Mouse (Mus musculus): Measurements from ENCODE around the gene Parp14. TPM values are rescaled to one million over a fixed set of nuclear protein-coding genes. Genes with fewer than 3 reads are reported as not detected.
A peak's percentile ranks its signal among the peaks of the same experiment; 100 is the strongest.

The Parp14 gene
- total RNA-seq, 2 experiments from 2014 or later, result 0.79 to 1.3 TPM

DNA sequence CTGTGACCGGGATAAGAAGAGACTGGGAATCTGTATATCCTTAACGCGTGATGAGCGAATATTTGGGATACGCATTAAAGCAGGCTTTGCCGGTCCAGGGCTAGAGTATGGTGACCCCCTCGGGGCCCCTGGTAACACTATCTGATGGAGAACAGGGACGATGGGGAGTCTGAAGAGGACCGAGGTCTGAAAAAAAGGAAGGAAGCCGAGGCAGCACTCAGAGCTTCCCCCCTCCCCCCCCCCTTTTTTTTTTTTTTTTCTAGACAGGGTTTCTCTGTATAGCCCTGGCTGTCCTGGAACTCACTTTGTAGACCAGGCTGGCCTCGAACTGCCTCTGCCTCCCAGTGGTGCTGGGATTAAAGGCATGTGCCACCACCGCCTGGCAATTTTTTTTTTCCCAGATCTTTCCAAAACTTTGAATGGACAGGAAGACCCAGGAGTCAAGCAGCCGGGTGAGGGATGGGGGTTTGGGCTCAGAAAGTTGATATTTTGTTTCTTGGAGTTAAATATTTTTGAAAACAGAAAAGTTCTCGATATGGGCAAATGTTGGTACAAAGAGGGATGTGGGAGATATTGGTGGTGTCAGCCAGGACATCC is 1.2 kb upstream of the Parp14 start:
- intact Hi-C loops (cut with DNase I), result no loop called here
- no peak for DNase-seq (ENCODE audit: low spot score in 2 of 2)

DNA sequence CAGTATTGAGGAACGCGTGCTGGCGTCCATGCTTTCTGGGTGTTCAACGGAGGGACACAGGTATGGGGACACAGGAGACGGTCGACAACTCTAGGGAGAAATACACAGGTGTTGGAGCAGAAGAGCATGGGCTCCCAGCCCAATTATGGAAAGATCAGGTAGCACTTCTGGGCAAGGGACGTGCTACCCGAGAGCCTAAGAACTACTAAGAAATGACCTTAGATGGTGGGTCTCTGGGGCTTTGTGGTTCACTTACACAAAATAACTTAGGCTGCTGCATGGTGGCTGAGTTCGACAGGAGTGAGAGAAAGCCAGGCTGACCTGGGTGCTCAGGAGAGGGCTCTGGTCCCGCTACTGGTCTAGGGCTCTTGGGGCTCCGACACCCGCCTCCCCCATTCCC is 554 bp upstream of the Parp14 start:
- DNase-seq (ENCODE audit: low spot score in 2 of 2), result no peak
- intact Hi-C loops (cut with DNase I), result no loop called here

DNA sequence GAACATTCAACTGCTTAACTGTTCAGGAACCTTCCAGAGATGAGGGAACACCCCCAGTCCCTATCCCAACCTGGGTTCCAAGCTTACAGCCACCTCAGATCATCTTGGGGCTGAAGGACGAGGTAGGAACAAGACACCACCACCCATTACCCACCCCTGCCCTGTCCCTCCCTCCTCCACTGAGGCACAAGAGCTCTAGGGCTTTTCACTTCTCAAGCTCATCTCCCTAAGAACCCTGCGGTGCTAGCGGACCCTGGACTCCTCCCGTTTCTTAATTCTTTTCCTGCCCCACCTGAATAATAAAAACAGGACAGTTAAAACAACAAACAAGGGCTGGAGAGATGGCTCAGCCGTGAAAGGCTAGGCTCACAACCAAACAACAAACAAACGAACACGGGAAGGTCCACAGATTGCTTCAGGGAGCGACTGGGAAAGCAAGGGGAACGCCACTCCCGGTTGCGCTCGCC is 730 bp downstream of the Parp14 start:
- intact Hi-C loops (cut with DNase I), result no loop called here
- no peak for DNase-seq (ENCODE audit: low spot score in 2 of 2)

DNA sequence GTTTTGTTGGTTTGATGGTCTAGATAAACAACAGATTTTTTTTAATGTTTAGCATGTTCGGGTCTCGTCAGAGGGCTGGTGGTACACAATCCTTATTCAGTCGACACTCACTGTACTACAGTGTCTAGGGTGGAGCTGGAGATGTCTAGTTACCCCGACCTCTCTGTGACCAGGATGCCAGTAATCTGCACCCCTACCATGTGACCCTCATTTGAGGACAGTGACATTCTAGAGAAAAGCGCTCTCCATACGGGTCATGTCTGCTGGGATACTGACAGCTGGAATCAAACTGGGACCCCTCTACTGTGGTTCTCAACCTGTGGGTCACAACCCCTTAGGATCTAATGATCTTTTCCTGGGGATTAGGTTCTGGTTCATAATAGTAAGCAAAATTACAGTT is 1.7 kb downstream of the Parp14 start:
- intact Hi-C loops (cut with DNase I), result no loop called here
- DNase-seq (ENCODE audit: low spot score in 2 of 2), result no peak

DNA sequence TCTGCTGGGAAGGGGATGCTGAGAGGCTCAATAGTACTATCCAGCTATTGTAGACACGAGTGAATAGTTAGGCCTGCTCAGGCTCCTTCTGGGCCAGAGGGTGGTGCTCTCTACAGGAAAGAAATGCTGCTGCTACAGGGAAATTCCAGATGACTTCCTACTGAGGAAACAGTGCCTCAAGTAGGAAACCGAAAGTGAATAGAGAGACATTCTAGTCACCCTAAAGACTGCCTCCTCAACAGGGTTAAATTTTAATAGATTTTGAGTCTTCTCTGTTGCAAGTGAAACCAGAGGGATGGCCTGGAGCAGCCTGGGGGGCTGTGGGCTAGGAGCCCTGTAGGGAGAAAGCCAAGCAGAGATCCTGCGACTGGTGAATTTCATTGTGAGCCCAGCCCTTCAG is 2.2 kb downstream of the Parp14 start:
- DNase-seq (ENCODE audit: low spot score in 2 of 2), result no peak
- intact Hi-C loops (cut with DNase I), result no loop called here

DNA sequence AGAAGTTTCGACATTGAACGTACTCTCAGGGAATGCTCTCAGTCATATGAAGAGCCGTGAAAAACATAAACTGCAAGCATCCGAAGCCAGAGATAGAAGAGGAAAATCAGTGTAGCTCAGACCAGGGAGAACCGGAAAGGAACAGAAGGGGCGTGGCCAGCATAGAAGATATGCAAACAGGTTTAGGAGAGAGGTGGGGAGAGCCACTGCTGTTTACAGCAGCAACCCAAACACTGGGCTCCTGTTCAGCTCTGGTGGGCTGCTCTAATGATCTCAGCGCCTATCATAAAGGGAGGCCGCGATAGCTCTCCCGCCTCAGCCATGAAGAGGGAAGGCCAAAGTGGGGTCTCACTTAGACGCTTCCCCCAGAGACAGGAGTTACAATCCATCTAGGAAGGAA is 3.6 kb downstream of the Parp14 start:
- intact Hi-C loops (cut with DNase I), result no loop called here
- DNase-seq (ENCODE audit: low spot score in 2 of 2), result no peak

DNA sequence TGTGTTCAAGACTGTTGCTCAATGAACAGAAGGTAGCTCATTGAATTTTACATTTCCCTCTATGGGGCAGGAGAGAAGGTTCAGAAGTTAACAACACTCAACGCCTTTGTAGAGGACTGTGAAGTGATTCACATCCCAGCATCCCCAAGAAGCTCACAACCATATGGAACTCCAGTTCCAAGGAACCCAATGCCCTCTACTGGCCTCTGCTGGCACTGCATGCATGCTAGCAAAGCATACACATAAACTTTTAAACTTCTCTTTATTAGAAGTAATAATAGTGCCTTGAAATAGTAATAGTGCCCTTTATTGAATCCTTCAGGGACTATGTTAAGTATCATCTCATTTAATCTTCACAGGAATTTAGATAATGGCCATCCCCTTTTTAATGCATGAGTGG is 9.3 kb downstream of the Parp14 start:
- intact Hi-C loops (cut with DNase I), result no loop called here

DNA sequence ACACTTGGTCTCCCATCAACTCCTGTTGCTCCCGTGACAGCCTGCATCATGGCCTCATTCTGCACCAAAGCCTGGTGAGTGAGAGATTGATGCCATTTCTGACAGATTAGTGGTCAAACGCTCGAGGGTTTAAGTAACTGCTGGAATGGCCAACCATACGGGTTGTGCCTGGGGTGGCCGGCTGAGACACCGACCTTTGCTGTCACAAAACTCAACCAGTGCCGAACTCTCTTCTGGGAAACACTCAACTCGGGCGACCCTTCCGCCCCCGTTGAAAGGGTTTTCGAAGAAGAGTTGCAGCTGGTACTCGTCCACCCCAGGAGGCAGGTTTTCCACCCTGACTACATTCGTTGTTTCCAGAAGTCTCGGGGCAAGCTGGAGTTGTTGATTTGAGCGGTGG is 11.1 kb downstream of the Parp14 start:
- DNase-seq (ENCODE audit: low spot score in 2 of 2), result no peak
- intact Hi-C loops (cut with DNase I), result no loop called here

More for the DNA sequence above, 9.3 kb downstream of the Parp14 start:
- no peak for DNase-seq (ENCODE audit: low spot score in 2 of 2)

DNA sequence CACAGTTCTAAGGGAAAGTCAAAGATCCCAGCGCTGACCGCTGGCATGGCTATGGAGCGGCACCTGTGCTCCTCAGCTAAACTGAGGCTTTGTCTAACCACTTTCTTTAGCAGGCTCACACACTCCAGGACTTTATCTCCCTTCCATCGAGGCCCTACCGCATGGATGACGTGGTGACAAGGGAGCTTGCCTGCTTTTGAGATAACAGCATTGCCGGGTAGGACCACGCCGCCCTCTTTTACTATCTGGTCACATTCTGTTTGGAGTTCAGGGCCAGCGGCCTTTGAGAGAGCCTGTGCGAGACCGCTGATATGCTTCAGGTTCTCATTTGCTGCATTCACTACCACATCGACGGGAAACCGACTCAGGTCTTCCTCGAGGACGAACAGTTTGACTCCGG is 14.6 kb downstream of the Parp14 start:
- no peak for DNase-seq (ENCODE audit: low spot score in 2 of 2)
- intact Hi-C loops (cut with DNase I), result no loop called here

DNA sequence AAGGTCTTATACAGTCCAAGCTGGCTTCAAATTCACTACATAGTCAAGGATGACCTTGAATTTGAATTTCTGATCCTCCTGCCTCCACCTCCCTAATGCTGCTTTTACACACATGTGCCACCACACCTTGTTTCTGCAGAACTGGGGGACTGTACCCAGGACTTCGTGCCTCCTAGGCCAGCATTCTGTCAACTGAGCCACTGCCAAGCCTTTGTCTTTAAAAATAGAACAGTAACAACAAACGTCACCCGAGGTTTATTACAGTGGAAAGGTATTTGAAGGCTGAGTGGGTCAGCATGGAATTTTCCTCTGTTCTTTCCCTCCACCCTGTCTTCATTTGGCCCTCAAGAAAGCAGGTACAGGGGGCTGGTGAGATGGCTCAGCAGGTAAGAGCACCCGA is 15.5 kb downstream of the Parp14 start:
- no peak for DNase-seq (ENCODE audit: low spot score in 2 of 2)
- intact Hi-C loops (cut with DNase I), result no loop called here

DNA sequence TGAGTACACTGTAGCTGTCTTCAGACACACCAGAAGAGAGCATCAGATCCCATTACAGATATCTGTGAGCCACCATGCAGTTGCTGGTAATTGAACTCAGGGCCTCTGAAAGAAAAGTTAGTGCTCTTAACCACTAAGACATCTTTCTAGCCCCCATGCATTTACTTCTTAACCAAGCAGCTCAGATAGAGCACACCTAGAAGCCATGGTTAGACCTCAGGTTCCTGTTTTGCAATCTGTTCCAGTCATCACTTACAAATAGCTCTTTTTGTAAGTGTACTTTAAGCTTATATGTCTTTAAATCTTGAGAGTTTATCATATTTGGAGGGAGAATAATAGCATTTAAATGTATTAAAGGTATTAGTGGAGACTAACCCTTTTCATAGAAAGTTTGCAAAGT is 24.2 kb downstream of the Parp14 start:
- no peak for DNase-seq (ENCODE audit: low spot score in 2 of 2)
- intact Hi-C loops (cut with DNase I), result no loop called here

DNA sequence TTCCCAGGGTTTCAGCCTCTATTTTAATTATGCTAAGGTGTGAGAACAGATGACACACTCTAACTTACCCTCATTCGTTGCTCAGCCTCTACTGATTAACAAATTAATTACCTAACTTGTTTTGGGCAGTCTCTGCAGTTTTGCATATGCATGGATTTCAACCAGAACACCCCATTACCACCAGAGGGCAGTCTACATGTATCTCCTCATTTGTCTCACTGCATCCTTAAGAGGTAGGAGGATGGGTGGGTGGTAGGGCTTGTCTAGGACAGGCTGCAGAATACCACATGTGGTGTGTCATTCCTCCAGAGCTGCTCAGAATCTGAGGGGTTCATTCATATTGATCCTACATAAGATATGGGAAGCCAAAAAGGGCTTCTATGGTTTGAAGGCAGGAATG is 31.7 kb downstream of the Parp14 start:
- intact Hi-C loops (cut with DNase I), result no loop called here
- DNase-seq (ENCODE audit: low spot score in 2 of 2), result peak; percentile 14 to 55

DNA sequence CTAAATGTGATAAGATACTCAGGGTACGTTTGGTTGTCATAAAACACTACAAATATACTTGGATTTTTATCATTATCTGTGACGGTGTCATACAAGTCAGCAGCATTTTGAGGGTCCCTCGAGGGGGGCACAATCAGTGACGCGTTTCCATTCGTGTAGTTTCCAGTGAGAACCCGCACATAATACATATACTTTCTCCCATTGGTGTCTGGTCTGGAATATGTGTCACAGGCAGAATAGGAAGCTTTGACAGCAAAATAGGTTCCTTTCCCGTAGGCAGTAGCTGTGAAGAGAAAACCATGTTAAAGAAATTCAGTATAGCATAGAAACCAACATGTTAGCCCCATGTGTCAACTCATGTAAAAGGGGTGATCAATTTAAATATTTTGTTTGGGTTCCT is 36.7 kb downstream of the Parp14 start:
- intact Hi-C loops (cut with DNase I), result no loop called here
- DNase-seq (ENCODE audit: low spot score in 2 of 2), result no peak

DNA sequence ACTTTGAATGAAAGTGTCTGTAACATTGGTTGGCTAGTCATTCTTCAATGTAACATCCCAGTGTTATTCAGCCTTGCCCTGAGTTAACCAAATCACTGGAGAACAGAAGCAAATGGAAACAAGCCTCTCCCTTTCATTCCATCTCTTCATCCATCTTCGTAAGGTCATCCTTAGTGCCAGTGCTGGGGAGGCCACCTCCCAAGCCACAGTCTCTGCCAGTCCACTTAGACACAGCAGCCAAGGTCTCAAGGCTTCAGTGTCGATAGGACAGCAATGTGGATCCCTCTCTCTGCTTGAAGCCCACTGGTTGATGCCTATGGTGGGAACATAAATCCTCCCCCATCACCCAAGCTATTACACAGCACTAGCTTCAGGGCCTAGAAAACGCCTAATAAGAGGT is 38.4 kb downstream of the Parp14 start:
- intact Hi-C loops (cut with DNase I), result no loop called here
- no peak for DNase-seq (ENCODE audit: low spot score in 2 of 2)

DNA sequence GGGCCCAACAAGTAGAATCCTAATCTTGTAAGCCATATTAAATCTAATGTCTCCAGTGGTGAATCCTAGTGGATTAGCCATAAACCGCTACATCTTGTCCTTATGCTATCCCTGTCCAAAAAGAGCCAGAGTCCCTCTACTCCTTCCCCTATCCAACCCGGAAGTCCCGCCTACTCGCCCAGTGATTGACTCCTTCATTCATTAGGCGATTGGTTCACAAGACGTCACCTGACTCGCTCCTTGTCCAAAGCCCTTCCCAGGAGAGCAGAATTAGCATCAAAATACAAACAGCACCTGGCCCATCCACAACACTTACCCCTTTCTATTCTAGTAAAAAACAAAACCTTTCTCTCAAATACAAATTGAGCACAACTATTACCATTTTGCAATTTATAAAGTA is 41.3 kb downstream of the Parp14 start:
- intact Hi-C loops (cut with DNase I), result no loop called here
- no peak for DNase-seq (ENCODE audit: low spot score in 2 of 2)

DNA sequence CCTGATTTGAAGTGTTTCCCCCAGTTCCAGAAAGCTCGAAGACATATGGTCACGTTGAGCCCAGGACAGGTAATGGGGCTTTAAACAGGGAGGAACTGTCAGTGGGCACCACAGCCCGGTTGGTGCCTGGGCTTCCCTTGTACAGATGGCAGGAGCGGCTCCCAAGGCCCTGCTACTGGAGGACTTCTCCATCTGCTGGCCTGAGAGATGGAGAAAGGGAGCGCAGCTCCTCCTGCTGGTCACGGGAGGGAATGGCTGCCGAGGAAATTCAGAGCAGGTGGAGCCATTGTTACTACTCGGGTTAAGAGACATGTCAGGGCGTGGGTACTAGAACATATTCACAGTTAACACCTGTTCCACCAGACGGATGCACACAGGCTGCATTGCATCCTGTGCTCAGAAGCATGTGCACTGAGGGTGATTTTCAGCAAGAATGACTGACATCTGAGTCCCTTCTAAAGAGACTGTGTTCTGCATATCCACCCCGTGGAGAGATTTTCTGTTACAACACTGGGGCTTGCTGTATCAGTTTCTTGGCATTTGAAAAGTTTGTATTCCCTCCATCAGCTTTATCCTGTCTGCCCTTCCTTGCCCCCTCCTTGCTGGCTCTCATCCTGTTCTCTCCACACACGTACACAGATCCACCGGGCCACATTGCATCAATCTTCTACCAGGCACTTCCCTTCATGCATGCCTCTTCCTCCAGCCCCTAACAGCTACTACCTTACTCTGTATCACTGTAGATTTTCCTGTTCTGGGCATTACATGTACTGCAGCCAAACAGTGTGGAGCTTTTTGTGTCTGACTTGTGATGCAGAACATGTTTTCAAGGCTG is 53.9 kb downstream of the Parp14 start:
- intact Hi-C loops (cut with DNase I), result loop anchor here (2.0 to 5.0 kb wide), 2 partner anchors 83 to 275 kb away; partner anchors contain the start of gene Sema5b
- DNase-seq (ENCODE audit: low spot score in 2 of 2), result peak; percentile 82 to 87

DNA sequence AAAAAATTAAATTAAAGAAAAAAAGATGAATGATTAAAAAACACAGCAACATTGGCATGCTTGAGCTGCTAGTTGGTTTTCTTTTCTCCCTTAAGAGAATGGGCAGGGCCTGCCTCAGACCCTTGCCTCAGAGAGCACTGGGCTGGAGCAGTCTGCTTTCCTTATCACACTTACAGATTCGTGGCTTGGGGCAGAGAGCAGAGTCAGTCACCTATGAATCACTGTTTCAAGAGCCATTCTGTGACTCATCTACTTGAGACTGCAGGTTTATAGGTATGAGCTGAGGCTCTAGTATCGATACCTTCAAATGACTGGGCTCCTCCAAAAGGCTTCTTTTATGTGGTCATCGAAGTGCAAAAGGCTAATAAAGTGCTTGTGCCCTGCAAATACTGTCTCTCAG is 58.2 kb downstream of the Parp14 start:
- intact Hi-C loops (cut with DNase I), result loop anchor here (5.0 kb wide), 1 partner anchor 491 kb away; no protein-coding TSS in a partner anchor

DNA sequence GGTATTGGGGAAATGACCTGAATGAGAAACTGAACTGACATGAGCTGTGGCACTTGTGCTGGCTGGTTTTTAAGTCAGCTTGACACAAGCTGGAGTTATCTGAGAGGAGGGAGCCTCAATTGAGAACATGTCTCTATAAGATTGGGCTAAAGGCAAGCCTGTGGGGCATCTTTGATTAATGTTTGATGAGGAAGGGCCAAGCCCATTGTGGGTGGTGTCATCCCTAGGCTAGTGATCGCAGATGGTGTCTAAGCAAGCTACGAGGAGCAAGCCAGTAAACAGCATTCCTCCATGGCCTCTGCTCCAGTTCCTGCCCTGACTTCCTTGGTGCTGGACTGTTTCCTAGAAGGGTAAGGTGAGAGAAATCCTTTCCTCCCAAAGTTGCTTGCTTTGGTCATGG is 62.5 kb downstream of the Parp14 start:
- DNase-seq (ENCODE audit: low spot score in 2 of 2), result no peak
- intact Hi-C loops (cut with DNase I), result no loop called here

More for the DNA sequence above, 58.2 kb downstream of the Parp14 start:
- no peak for DNase-seq (ENCODE audit: low spot score in 2 of 2)

DNA sequence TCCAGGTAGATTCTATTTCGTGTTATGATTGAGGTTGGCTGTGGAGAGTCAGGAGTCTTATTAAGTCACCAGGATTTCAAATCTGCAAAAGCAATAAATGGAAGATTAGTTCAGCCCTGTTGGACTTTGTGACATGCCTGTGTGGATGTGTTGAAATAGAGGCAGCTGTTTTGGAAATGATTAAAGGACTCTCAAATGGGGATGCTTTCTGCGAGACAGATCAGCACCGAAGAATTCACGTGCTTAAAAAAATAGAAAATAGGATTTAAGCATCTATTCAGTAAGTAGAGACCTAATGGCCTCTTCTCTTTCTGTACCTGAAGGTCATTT is 63.7 kb downstream of the Parp14 start:
- intact Hi-C loops (cut with DNase I), result no loop called here
- no peak for DNase-seq (ENCODE audit: low spot score in 2 of 2)

DNA sequence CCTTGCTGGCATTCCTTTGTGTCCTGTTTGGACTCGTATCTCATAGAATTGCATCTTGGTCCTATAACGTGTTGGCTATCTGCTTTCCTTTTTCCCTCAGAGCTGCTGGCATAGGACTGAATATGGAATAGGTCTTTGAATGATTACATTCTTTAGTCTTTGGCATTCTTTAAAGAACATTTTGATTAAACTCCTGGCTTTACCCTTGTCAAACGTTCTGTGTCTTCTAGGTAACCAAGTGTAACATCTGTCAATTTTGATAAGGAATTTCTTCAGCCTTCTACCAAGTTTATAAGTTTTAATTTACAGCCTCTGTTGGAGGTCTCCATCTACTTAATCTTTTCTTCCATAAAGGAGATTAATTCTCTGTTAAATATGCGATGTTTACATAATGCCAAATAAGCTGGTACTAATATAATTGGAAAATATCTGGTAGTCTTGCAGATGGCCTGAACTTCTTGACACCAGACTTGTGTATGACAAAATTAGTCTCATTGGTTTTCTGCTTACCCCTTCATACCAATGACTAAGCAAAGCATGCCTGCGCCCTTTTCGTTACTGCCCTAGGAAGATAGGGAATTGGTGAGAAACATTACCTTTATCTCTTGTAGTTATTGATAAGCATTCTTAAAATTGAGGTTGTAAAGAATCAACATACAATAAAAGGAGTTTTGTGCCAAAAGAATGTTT is 64.2 kb downstream of the Parp14 start:
- DNase-seq (ENCODE audit: low spot score in 2 of 2), result no peak

DNA sequence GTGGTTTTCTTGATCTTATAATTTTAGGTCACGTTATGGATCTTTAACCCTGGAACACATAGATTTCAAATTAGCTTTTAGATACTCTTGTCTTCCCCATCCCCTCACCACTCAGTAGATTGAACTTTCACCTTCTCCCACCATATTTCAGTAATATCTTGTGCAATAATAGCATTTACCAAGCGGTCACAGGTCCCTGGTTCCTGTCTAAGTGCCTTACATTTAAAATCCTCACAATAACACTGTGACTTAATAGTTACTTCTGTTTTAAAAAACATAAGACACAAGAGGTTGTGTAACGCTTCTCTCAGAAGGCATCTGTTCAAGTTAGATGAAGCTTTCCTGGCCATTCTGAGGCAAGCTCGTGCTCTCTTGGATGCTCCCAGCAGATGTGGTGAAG is 67.6 kb downstream of the Parp14 start:
- intact Hi-C loops (cut with DNase I), result no loop called here
- DNase-seq (ENCODE audit: low spot score in 2 of 2), result no peak

More for the DNA sequence above, 64.2 kb downstream of the Parp14 start:
- intact Hi-C loops (cut with DNase I), result no loop called here

Measured in left cerebral cortex, postnatal 14 days (tissue).